Mouse (Mus musculus) retina, postnatal 1 day (tissue): Measurements from ENCODE around the gene Olfr339.
"Not testable (repeated sequence)": the region's sequence is repeated elsewhere in the genome, so short reads cannot be mapped to it uniquely, and the experiment has no call there.

Source experiments
- DNase-seq: peaks from one replicate; pipeline ENCODE4 v3.0.0-alpha.2; 2012

Gene Olfr339

DNA sequence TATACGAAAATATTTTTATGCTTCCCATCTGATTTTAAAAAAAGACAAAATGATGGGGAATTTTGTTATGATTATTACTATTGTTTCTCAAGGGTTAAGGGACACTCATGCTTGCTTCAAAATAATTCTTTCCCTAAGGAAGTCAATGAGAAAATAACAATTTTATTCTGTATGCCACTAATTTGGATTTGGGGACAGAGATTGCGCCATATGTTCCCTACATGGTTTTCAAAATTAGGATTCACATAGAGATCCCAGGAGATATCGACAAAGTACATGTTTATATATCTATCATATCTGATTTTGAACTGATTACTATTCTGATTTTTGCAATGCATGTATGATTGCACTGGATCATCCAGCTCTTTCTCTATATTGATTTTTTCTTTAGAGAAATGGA is at the start of gene Olfr339:
Gene Olfr339 (plus strand): TSS at position 301 of the 400 bp plus-strand sequence.
- no peak for DNase-seq

DNA sequence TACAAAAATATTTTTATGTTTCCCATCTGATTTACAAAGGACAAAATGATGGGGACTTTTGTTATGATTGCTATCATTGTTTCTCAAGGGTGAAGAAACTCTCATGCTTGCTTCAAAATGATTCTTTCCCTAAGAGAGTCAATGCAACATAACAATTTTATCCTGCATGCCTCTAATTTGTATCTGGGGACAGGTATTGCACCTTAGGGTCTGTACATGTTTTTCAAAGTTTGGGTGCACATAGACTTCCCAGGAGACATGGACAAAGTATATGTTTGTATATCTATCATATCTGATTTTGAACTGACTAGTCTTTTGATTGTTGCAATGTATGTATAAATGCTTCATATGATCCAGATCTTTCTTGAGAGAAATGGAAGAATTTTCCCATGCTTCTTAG is 45.5 kb upstream of the Olfr339 start, which contains the start of gene Olfr338:
Gene Olfr338 (plus strand): TSS at position 301 of the 400 bp plus-strand sequence.
- DNase-seq: no peak

DNA sequence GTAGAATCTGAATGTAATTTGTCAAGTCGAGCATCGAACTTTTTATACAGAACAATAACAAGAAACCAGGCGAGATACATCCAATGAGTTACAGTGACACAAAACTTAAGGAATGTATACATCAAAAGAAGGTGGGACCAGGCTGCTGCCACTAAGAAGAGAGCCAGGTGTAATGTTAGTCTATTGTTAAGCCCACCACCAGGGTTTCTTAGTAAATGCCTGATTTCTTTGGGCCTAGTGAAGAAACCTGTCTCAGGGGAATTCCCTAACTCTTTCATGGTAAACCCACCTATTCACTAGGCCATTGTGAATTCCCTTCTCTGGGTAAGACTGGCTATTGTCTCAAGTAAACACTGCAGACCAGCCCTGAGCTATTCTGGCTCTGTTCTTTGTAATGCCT is 3.6 kb upstream of the Olfr339 start:
- DNase-seq: not testable (repeated sequence)

DNA sequence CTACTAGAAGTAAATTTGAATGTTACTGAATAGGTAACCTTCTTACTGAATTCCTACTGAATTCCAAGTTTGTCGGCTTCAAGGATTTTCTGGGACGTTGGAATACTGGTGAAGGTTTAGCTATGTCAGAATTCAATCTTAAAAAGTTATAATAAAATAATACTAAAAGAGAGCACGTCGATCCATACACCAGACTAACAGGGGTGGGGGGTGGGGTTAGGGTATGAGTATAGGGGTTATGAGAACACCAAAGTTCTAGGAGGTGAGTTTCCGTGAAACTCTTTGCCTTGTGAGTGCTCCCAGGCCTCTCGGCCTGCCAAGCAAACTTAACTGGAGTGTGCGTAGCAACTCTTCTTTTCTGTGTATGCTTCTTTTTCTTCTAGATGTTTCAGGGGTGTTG is 3.2 kb upstream of the Olfr339 start:
- DNase-seq: not testable (repeated sequence)

DNA sequence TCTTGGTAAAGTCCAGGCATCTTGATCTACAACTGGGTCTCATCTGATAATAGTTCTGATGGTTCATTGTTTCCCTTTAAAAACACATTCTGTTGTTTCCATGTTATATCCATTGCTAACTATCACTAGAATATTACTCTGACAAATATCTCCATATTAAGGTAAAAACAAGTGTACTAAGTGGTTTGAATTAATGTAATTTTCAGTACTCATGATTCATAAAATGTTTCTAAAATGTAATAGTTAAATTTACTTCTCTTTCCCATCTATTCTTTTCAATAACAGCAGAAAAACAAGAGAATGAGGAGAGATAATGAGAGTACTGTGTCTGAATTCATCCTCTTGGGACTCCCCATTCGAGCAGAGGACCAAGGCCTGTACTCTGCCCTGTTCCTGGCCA is 33.5 kb downstream of the Olfr339 start, which contains the start of gene Olfr340:
Gene Olfr340 (plus strand): TSS at position 301 of the 400 bp plus-strand sequence.
- no peak for DNase-seq

DNA sequence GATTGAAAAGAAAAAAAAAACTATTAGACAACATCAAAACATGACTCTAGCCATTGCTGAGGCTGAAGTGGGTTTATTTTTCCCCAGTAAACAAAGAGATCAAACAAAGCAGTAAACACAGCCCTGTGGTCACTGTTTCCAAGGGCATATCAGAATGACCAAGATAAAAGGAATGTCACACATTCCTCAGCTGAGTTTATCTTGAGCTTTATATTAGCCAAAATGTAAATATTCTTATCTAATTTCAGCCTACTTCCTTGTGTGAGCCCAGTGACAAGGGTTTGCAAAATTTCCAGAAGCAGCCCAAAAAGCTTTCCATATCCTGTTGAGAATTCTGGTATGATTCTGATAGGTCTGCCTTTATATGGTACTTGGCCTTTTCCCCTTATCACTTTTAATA is 54.9 kb downstream of the Olfr339 start:
- DNase-seq: no peak
